Mouse (Mus musculus) MEL (cell line): ENCODE results near the gene Ppp2r5a. TPM values are rescaled to one million over a fixed set of nuclear protein-coding genes. Genes with fewer than 3 reads are reported as not detected.

Experiments
- DNase-seq: peaks from one replicate; pipeline ENCODE4 v3.0.0; 2011; ENCODE audit warnings: low read depth, low spot score
- H3K27ac ChIP-seq: 2 replicates; pipeline ENCODE4 v1.5.1; 2012; ENCODE audit warnings: low read depth, mild to moderate bottlenecking, control low read depth, low read length, moderate library complexity; ENCODE audit not compliant: control insufficient read depth
- H3K27me3 ChIP-seq, 2 experiments: fragments of 150-350 bp in 1 of 2; sonication (generic) in 1 of 2; 2 replicates each; pipeline ENCODE4 v1.6.1; 2012; ENCODE audit warnings: low read length in 2 of 2, mild to moderate bottlenecking in 2 of 2, improper control_type of control experiment in 1 of 2, moderate library complexity in 1 of 2; ENCODE audit not compliant: insufficient read depth in 2 of 2, control insufficient read depth in 1 of 2
- H3K36me3 ChIP-seq, 2 experiments: 2 replicates each; pipeline ENCODE4 v1.6.1; 2012 to 2014; ENCODE audit warnings: low read length in 2 of 2, improper control_type of control experiment in 1 of 2, inconsistent platforms in 1 of 2, mild to moderate bottlenecking in 1 of 2; ENCODE audit not compliant: insufficient read depth in 2 of 2, control insufficient read depth in 1 of 2
- H3K4me1 ChIP-seq, 2 experiments: fragments of 150-350 bp in 1 of 2; sonication (generic) in 1 of 2; 2 replicates each; pipeline ENCODE4 v1.6.1; 2012; ENCODE audit warnings: low read length in 2 of 2, improper control_type of control experiment in 1 of 2, mild to moderate bottlenecking in 1 of 2; ENCODE audit not compliant: insufficient read depth in 2 of 2, control insufficient read depth in 1 of 2
- H3K4me3 ChIP-seq, 2 experiments: fragments of 150-350 bp in 1 of 2; sonication (generic) in 1 of 2; 2 replicates each; pipeline ENCODE4 v1.5.1; 2012; ENCODE audit warnings: low read depth in 2 of 2, low read length in 2 of 2, mild to moderate bottlenecking in 2 of 2, moderate library complexity in 2 of 2, control low read depth in 1 of 2, improper control_type of control experiment in 1 of 2; ENCODE audit not compliant: control insufficient read depth in 1 of 2, insufficient read depth in 1 of 2
- H3K79me2 ChIP-seq: 2 replicates; pipeline ENCODE4 v1.6.1; 2012; ENCODE audit warnings: mild to moderate bottlenecking, low read length, moderate library complexity; ENCODE audit not compliant: control insufficient read depth, poor library complexity, insufficient read depth
- H3K9ac ChIP-seq: 2 replicates; pipeline ENCODE4 v1.6.1; 2012; ENCODE audit warnings: low read depth, mild to moderate bottlenecking, control low read depth, low read length, moderate library complexity; ENCODE audit not compliant: control insufficient read depth, poor library complexity, severe bottlenecking
- H3K9me3 ChIP-seq: fragments of 150-350 bp; sonication (generic); replicated peaks from 2 replicates; pipeline ENCODE4 v1.6.1; 2012; ENCODE audit warnings: mild to moderate bottlenecking, low read length, improper control_type of control experiment, moderate library complexity; ENCODE audit not compliant: insufficient read depth
- BHLHE40 ChIP-seq: IDR thresholded peaks from 2 replicates; pipeline ENCODE4 v1.6.1; 2012; ENCODE audit warnings: low read depth, mild to moderate bottlenecking, inconsistent platforms, low read length, improper control_type of control experiment, borderline replicate concordance
- ELF1 ChIP-seq: IDR thresholded peaks from 2 replicates; pipeline ENCODE4 v1.6.1; 2014; ENCODE audit warnings: low read depth, mild to moderate bottlenecking, inconsistent platforms, low read length, improper control_type of control experiment, moderate library complexity
- ETS1 ChIP-seq: IDR thresholded peaks from 2 replicates; pipeline ENCODE4 v1.6.1; 2012; ENCODE audit warnings: low read depth, mild to moderate bottlenecking, inconsistent platforms, low read length, improper control_type of control experiment, moderate library complexity
- GATA1 ChIP-seq: IDR thresholded peaks from 2 replicates; pipeline ENCODE4 v1.6.1; 2011; ENCODE audit warnings: low read depth, low read length, improper control_type of control experiment
- HCFC1 ChIP-seq: IDR thresholded peaks from 2 replicates; pipeline ENCODE4 v1.6.1; 2012; ENCODE audit warnings: low read depth, mild to moderate bottlenecking, inconsistent platforms, low read length, improper control_type of control experiment, moderate library complexity
- JUND ChIP-seq: IDR thresholded peaks from 2 replicates; pipeline ENCODE4 v1.6.1; 2011; ENCODE audit warnings: low read depth, mild to moderate bottlenecking, improper control_type of control experiment, low read length
- MEF2A ChIP-seq: IDR thresholded peaks from 2 replicates; pipeline ENCODE4 v1.6.1; 2014; ENCODE audit warnings: low read depth, mild to moderate bottlenecking, inconsistent platforms, low read length, improper control_type of control experiment; ENCODE audit not compliant: poor library complexity, insufficient replicate concordance, severe bottlenecking; ENCODE audit errors: extremely low read depth
- MXI1 ChIP-seq: IDR thresholded peaks from 2 replicates; pipeline ENCODE4 v1.6.1; 2011; ENCODE audit warnings: mild to moderate bottlenecking, low read depth, low read length, improper control_type of control experiment
- MYC ChIP-seq: IDR thresholded peaks from 2 replicates; pipeline ENCODE4 v1.6.1; 2011; ENCODE audit warnings: low read depth, mild to moderate bottlenecking, low read length, improper control_type of control experiment, moderate library complexity
- NELFE ChIP-seq: IDR thresholded peaks from 2 replicates; pipeline ENCODE4 v1.6.1; 2011; ENCODE audit warnings: low read depth, low read length, improper control_type of control experiment
- POLR2AphosphoS5 ChIP-seq: IDR thresholded peaks from 2 replicates; pipeline ENCODE4 v1.6.1; 2012; ENCODE audit warnings: low read depth, borderline replicate concordance, mild to moderate bottlenecking, inconsistent platforms, low read length, moderate library complexity, mixed read lengths
- RAD21 ChIP-seq: IDR thresholded peaks from 2 replicates; pipeline ENCODE4 v1.6.1; 2011; ENCODE audit warnings: mild to moderate bottlenecking, low read depth, low read length, improper control_type of control experiment
- RCOR1 ChIP-seq: IDR thresholded peaks from 2 replicates; pipeline ENCODE4 v1.6.1; 2012; ENCODE audit warnings: low read depth, mild to moderate bottlenecking, inconsistent platforms, low read length, improper control_type of control experiment
- SIN3A ChIP-seq: IDR thresholded peaks from 2 replicates; pipeline ENCODE4 v1.6.1; 2012; ENCODE audit warnings: low read length, improper control_type of control experiment, inconsistent platforms
- UBTF ChIP-seq: IDR thresholded peaks from 2 replicates; pipeline ENCODE4 v1.6.1; 2012; ENCODE audit warnings: low read depth, mild to moderate bottlenecking, inconsistent platforms, low read length, improper control_type of control experiment, moderate library complexity, borderline replicate concordance; ENCODE audit not compliant: insufficient read depth
- polyA plus RNA-seq, 2 experiments: library from polyadenylated mRNA; stranded (reverse) in 1 of 2; unstranded in 1 of 2; fragments of >175 nt in 1 of 2; fragments of >200 nt in 1 of 2; gene quantifications; 2 replicates each; pipeline versions ENCODE4 v1.2.1 to v1.2.4; 2012; ENCODE audit warnings: low replicate concordance in 2 of 2, low read depth in 1 of 2; ENCODE audit not compliant: insufficient read length in 2 of 2, insufficient read depth in 1 of 2, missing spikeins in 1 of 2
- total RNA-seq: library from RNA; depleted of rRNA; stranded (reverse); fragments of 300-350 nt; gene quantifications from 2 replicates; pipeline ENCODE4 v1.2.3, GENCODE M21; 2012

Ppp2r5a gene
- total and polyA plus RNA-seq, 3 experiments = 46.6 to 48.6 TPM; not detected in 1

GRCm38 (mm10) chr1:191395871-191396433, 7.1 kb downstream of the Ppp2r5a start:
- H3K4me3 ChIP-seq = peak overlapping the region; percentile 95 to 100
- H3K9me3 ChIP-seq = no peaks in the 10 kb centered on the region
- no peaks in the 10 kb centered on the region for H3K27me3 ChIP-seq
- DNase-seq = peak; percentile 71
- H3K9ac ChIP-seq = peak overlapping the region; percentile 99
- H3K4me1 ChIP-seq = peaks cover 0 to 6% of the 10 kb centered on the region in 2 experiments; a peak in 2 of 4 replicates
- peaks cover 0 to 20% of the 10 kb centered on the region in 2 experiments; a peak in 2 of 4 replicates for H3K36me3 ChIP-seq
- TF ChIP-seq MXI1 (no peak; the same call in 1 of the 2 replicates), ETS1 (0 out of 2 replicates have a peak, but pooled peaks have one; percentile 12), HCFC1 (0 out of 2 replicates have a peak, but pooled peaks have one; percentile 14), ELF1 (0 out of 2 replicates have a peak, but pooled peaks have one; percentile 58)
- H3K27ac ChIP-seq = peak overlapping the region; percentile 39; the same call in 1 of the 2 replicates
- peaks cover 40% of the 10 kb centered on the region for H3K79me2 ChIP-seq

DNA sequence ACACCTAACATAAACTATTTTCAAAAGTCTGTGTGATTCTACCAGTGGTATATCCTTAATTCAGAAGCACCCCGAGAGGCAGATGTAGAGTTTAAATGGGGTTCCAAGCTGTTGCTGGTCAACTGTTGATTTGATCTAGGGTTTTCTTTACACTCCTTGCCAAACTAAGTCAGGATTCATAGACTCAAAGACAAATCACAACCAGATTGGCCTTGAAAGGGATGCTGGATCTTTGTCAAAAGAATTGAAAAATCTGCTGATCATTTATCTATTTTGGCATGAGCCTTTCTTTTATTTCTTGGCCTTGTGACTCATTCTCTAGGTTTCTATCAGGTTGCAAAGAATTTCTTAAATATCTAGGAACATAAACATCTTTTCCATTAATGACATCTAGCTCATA, 7.9 kb downstream of the Ppp2r5a start:
- DNase-seq = peak; percentile 24
- peak overlapping the region; percentile 99 for H3K9ac ChIP-seq

DNA sequence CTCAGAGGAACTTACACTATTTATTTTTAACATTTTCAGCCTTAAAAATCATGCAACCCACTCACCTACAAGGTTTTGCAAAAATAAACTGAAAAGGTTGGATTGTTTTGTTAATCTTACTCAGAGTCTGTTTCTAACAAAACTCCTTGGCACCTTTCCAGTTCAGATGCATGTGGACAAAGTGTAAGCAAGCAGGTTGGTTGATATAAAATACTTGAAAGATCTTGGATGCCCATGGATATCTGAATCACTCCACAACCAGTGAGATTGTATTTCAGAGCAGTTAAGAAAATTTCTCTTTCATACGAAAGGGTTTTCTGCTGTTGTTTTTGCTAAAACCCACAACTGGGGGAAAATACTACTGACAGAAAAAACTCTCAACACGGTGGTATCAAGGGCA, 8.9 kb downstream of the Ppp2r5a start:
- H3K9ac ChIP-seq = peak overlapping the region; percentile 27; the same call in 1 of the 2 replicates
- no peaks in the 10 kb centered on the region for H3K9me3 ChIP-seq
- peak overlapping the region; percentile 14 to 95; a peak in 3 of 4 replicates for H3K4me3 ChIP-seq
- no peak overlapping the region for H3K27ac ChIP-seq
- TF ChIP-seq MEF2A (no peak), NELFE (no peak), SIN3A (peak; percentile 53), JUND (no peak), MXI1 (peak; percentile 53), BHLHE40 (no peak), MYC (no peak), UBTF (no peak), POLR2AphosphoS5 (no peak), GATA1 (no peak), RAD21 (no peak)
- peaks cover 0 to 20% of the 10 kb centered on the region in 2 experiments; a peak in 2 of 4 replicates for H3K36me3 ChIP-seq
- H3K4me1 ChIP-seq = peaks cover 0 to 6% of the 10 kb centered on the region in 2 experiments; a peak in 2 of 4 replicates
- peak; percentile 70 for DNase-seq
- peaks cover 53% of the 10 kb centered on the region for H3K79me2 ChIP-seq
- H3K27me3 ChIP-seq = no peaks in the 10 kb centered on the region

More for the DNA sequence above, 7.9 kb downstream of the Ppp2r5a start:
- 0 out of 2 replicates have a peak, but pooled peaks have one; percentile 13 for TF ChIP-seq ETS1
- peak; percentile 89 for TF ChIP-seq RCOR1
- TF ChIP-seq UBTF = no peak
- TF ChIP-seq JUND = no peak
- Histone ChIP-seq H3K9me3 (no peaks in the 10 kb centered on the region), H3K4me3 (peak overlapping the region; percentile 95 to 100), H3K4me1 (peaks cover 0 to 6% of the 10 kb centered on the region in 2 experiments; a peak in 2 of 4 replicates), H3K27ac (no peak overlapping the region), H3K79me2 (peaks cover 45% of the 10 kb centered on the region), H3K36me3 (peaks cover 0 to 20% of the 10 kb centered on the region in 2 experiments; a peak in 2 of 4 replicates), H3K27me3 (no peaks in the 10 kb centered on the region)
